Mouse (Mus musculus) myocyte (in vitro differentiated cells): ENCODE measurements around the gene Wdr92. TPM values are rescaled to one million over a fixed set of nuclear protein-coding genes. Genes with fewer than 3 reads are reported as not detected.

Experiments used
- H3K27me3 ChIP-seq: one replicate; pipeline ENCODE4 v1.6.1; 2011; ENCODE audit not compliant: control insufficient read depth, insufficient read depth, insufficient read length
- H3K36me3 ChIP-seq: one replicate; pipeline ENCODE4 v1.6.1; 2011; ENCODE audit not compliant: control insufficient read depth, insufficient read depth
- H3K4me2 ChIP-seq: one replicate; pipeline ENCODE4 v1.6.1; 2011; ENCODE audit warnings: low read depth, control low read depth
- H3K4me3 ChIP-seq: one replicate; pipeline ENCODE4 v1.5.1; 2011; ENCODE audit warnings: mild to moderate bottlenecking, control low read depth, moderate library complexity
- H3K79me2 ChIP-seq: one replicate; pipeline ENCODE4 v1.6.1; 2011; ENCODE audit not compliant: control insufficient read depth, insufficient read depth
- H3ac ChIP-seq: one replicate; pipeline ENCODE4 v1.6.1; 2011; ENCODE audit not compliant: control insufficient read depth, insufficient read length
- CEBPB ChIP-seq: IDR thresholded peaks from 2 replicates; pipeline ENCODE4 v1.6.1; 2011; ENCODE audit warnings: mild to moderate bottlenecking, moderate library complexity; ENCODE audit not compliant: poor library complexity, insufficient read depth, severe bottlenecking
- E2F4 ChIP-seq: IDR thresholded peaks from one replicate; pipeline ENCODE4 v1.6.1; 2011; ENCODE audit warnings: mild to moderate bottlenecking, control low read depth, moderate library complexity; ENCODE audit not compliant: insufficient read depth
- MAX ChIP-seq: IDR thresholded peaks from one replicate; pipeline ENCODE4 v1.6.1; 2011; ENCODE audit warnings: low read depth, mild to moderate bottlenecking, control low read depth
- MYOD1 ChIP-seq, 3 experiments: IDR thresholded peaks; one replicate each; pipeline ENCODE4 v1.6.1; 2011; ENCODE audit warnings: control low read depth in 2 of 3, low read depth in 2 of 3, mild to moderate bottlenecking in 2 of 3, moderate library complexity in 1 of 3; ENCODE audit not compliant: insufficient read length in 2 of 3, control insufficient read depth in 1 of 3
- MYOG ChIP-seq, 3 experiments: IDR thresholded peaks; one replicate each; pipeline ENCODE4 v1.6.1; 2011; ENCODE audit warnings: control low read depth in 2 of 3, low read depth in 2 of 3, mild to moderate bottlenecking in 2 of 3; ENCODE audit not compliant: insufficient read length in 2 of 3, control insufficient read depth in 1 of 3, insufficient read depth in 1 of 3
- POLR2A ChIP-seq: IDR thresholded peaks from one replicate; pipeline ENCODE4 v1.6.1; 2011; ENCODE audit warnings: low read depth, mild to moderate bottlenecking, control low read depth, moderate library complexity; ENCODE audit not compliant: insufficient read length
- POLR2AphosphoS2 ChIP-seq: IDR thresholded peaks from one replicate; pipeline ENCODE4 v1.6.1; 2011; ENCODE audit warnings: low read depth, control low read depth; ENCODE audit not compliant: insufficient read length
- REST ChIP-seq: IDR thresholded peaks from one replicate; pipeline ENCODE4 v1.6.1; 2011; ENCODE audit warnings: mild to moderate bottlenecking, control low read depth, moderate library complexity; ENCODE audit not compliant: insufficient read depth, insufficient read length
- SRF ChIP-seq: IDR thresholded peaks from one replicate; pipeline ENCODE4 v1.6.1; 2011; ENCODE audit warnings: low read depth; ENCODE audit not compliant: control insufficient read depth, insufficient read length
- TCF12 ChIP-seq: IDR thresholded peaks from one replicate; pipeline ENCODE4 v1.6.1; 2011; ENCODE audit warnings: mild to moderate bottlenecking, control low read depth; ENCODE audit not compliant: poor library complexity, insufficient read depth, severe bottlenecking
- TCF3 ChIP-seq: IDR thresholded peaks from one replicate; pipeline ENCODE4 v1.6.1; 2011; ENCODE audit warnings: low read depth, control low read depth; ENCODE audit not compliant: insufficient read length
- USF1 ChIP-seq: IDR thresholded peaks from one replicate; pipeline ENCODE4 v1.6.1; 2011; ENCODE audit warnings: low read depth, mild to moderate bottlenecking, control low read depth, moderate library complexity
- polyA plus RNA-seq: library from polyadenylated mRNA; unstranded; fragments of >200 nt; fragmentation: generic; extraction: Trizol; gene quantifications from one replicate; pipeline ENCODE4 v1.2.1, GENCODE M21; 2012; ENCODE audit warnings: missing spikeins

The Wdr92 gene
- polyA plus RNA-seq, 1 experiment, result 10.5 TPM

DNA sequence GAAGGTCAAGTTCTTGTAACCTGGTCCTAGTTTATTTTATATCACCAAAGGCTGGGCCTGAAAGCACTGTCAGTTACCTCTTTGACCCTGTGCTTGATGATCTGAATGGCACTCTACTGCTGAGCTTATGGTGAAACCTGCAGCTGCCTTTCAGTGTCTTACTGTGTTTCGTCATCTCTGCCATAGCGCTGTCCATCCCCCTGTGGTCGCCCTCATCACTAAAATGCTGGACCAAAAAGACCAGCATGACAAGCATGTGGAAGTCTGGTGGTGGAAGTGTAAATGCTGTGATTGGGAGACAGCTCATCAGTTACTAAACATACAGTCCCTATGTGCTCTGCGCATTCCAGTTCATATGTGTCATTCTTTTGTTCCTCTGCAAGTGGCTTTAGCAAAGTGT is 9.6 kb upstream of the Wdr92 start:
- TF ChIP-seq POLR2AphosphoS2 (no peak), TCF12 (no peak), E2F4 (no peak), CEBPB (no peak), TCF3 (no peak), USF1 (no peak), POLR2A (no peak), MYOD1 (IDR thresholded peaks at IDR 0.05; ENCODE audit: control insufficient read depth in 1 of 3, insufficient read length in 2 of 3, low read depth in 2 of 3) (no peak), MAX (no peak), SRF (no peak), MYOG (IDR thresholded peaks at IDR 0.05; ENCODE audit: control insufficient read depth in 1 of 3, insufficient read depth in 1 of 3, insufficient read length in 2 of 3, low read depth in 2 of 3) (no peak), REST (no peak)
- no peaks in the 10 kb centered on the region for H3K36me3 ChIP-seq
- H3K79me2 ChIP-seq, result peaks cover 100% of the 10 kb centered on the region
- H3ac ChIP-seq, result no peak overlapping the region
- H3K4me3 ChIP-seq, result no peak overlapping the region
- H3K27me3 ChIP-seq, result no peaks in the 10 kb centered on the region
- no peak overlapping the region for H3K4me2 ChIP-seq

DNA sequence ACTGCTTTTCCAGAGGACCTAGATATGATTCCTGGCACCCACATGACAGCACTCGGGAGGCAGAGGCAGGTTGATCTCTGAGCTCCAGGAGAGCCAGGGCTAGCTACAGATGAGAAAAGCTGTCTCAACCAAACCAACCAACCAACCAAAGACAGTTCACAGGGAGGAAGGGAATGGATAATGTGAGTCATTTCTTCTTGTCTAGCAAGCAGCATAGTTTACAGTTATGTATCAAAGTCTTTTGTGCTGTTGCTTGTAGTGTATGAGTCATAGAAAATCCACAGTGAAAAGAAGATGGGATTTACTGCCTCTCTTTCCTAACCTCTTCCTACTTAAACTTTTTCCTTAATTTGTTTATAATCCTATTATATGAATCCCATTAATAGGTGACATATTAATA is 5.3 kb upstream of the Wdr92 start:
- TF ChIP-seq CEBPB (no peak), USF1 (no peak), SRF (no peak)
- H3K4me3 ChIP-seq, result no peak overlapping the region
- peaks cover 98% of the 10 kb centered on the region for H3K79me2 ChIP-seq
- H3K27me3 ChIP-seq, result no peaks in the 10 kb centered on the region
- H3ac ChIP-seq, result no peak overlapping the region
- no peaks in the 10 kb centered on the region for H3K36me3 ChIP-seq
- H3K4me2 ChIP-seq, result no peak overlapping the region

DNA sequence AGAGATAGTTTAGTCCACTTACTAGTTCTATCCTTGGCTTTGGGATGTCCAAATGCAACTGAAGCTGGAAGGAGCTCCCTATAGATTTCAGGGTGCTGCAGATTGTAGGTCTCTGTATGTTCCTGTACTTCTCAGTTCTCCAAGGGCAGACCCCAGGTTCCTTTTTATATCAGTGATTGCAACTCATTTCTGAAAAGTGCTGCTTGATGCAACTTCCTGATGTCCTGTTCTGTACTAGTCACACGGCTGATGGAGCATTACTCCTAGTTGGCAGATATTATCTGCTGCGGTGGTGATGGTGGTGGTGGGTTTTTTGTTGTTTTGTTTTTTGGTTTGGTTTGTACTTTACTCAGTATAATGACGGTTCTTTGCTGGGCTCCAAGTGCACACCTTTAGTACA is 1.2 kb upstream of the Wdr92 start:
- Histone ChIP-seq H3K4me2 (no peak overlapping the region), H3K36me3 (no peaks in the 10 kb centered on the region), H3K79me2 (peaks cover 98% of the 10 kb centered on the region), H3K27me3 (no peaks in the 10 kb centered on the region), H3K4me3 (no peak overlapping the region), H3ac (no peak overlapping the region)
- TF ChIP-seq CEBPB (no peak), MAX (no peak), REST (no peak), SRF (no peak), POLR2A (no peak), TCF3 (no peak), POLR2AphosphoS2 (no peak), MYOG (IDR thresholded peaks at IDR 0.05; ENCODE audit: control insufficient read depth in 1 of 3, insufficient read depth in 1 of 3, insufficient read length in 2 of 3, low read depth in 2 of 3) (no peak), TCF12 (no peak), E2F4 (no peak), MYOD1 (IDR thresholded peaks at IDR 0.05; ENCODE audit: control insufficient read depth in 1 of 3, insufficient read length in 2 of 3, low read depth in 2 of 3) (no peak), USF1 (no peak)

DNA sequence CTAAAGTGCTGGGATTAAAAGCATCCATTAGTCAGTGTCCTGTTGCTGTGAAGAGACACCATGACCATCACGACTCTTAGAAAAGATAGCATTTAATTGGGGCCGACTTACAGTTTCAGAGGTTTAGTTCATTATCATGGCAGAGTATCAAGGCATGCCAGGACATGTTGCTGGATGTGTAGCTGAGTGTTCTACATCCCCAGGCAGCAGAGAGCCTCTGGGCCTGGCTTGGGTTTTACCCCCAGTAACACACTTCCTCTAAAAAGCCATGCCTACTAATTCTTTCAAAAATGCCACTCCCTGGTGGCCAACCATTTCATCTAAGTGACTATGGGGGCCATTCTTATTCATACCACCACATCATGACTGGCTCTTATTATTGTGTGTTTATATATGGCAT is 1.3 kb downstream of the Wdr92 start:
- Histone ChIP-seq H3K4me3 (no peak overlapping the region), H3K36me3 (no peaks in the 10 kb centered on the region), H3K4me2 (no peak overlapping the region), H3K27me3 (no peaks in the 10 kb centered on the region), H3ac (no peak overlapping the region), H3K79me2 (peaks cover 94% of the 10 kb centered on the region)
- TF ChIP-seq USF1 (no peak), E2F4 (no peak), REST (no peak), POLR2AphosphoS2 (no peak), TCF3 (no peak), MYOD1 (IDR thresholded peaks at IDR 0.05; ENCODE audit: control insufficient read depth in 1 of 3, insufficient read length in 2 of 3, low read depth in 2 of 3) (no peak), POLR2A (no peak), MAX (no peak), CEBPB (no peak), SRF (no peak), MYOG (IDR thresholded peaks at IDR 0.05; ENCODE audit: control insufficient read depth in 1 of 3, insufficient read depth in 1 of 3, insufficient read length in 2 of 3, low read depth in 2 of 3) (no peak), TCF12 (no peak)

DNA sequence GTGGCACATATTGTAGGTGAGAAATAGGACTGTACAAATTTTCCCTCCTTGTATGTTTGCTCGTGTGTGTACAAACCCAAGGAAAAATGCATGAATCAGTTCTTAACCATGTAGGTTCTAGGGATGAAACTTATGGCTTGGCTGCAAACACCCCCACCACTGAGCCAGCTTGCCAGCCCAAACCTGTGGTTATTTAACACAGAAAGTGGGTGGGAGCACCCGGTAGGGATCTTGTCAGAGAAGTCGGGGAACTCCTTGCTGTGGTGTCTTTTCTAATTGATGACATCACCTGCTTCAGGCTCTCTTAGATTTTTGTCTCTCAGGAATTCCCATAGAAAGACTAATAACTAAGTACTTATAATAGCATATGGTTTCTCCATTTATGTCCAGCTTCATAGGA is 5.7 kb downstream of the Wdr92 start:
- TF ChIP-seq MAX (no peak), POLR2A (no peak), POLR2AphosphoS2 (no peak), TCF12 (no peak), MYOD1 (IDR thresholded peaks at IDR 0.05; ENCODE audit: control insufficient read depth in 1 of 3, insufficient read length in 2 of 3, low read depth in 2 of 3) (no peak), CEBPB (no peak), SRF (no peak)
- Histone ChIP-seq H3K36me3 (peaks cover 6% of the 10 kb centered on the region), H3K79me2 (peaks cover 79% of the 10 kb centered on the region), H3K27me3 (no peaks in the 10 kb centered on the region), H3K4me2 (no peak overlapping the region), H3K4me3 (no peak overlapping the region), H3ac (no peak overlapping the region)
